Mouse (Mus musculus) bone marrow macrophage, adult 2 months (primary cell): Measurements from ENCODE around the gene Nrxn1.

Experiments
- CTCF ChIP-seq: IDR thresholded peaks from 2 replicates; pipeline ENCODE4 v1.5.1; 2012; ENCODE audit warnings: low read depth, mild to moderate bottlenecking, low read length, moderate library complexity
- POLR2A ChIP-seq: IDR thresholded peaks from 2 replicates; pipeline ENCODE4 v1.6.1; 2012; ENCODE audit warnings: mild to moderate bottlenecking, low read depth, low read length, borderline replicate concordance

- no peak for TF ChIP-seq POLR2A
- no peak for TF ChIP-seq CTCF
These were observed 180.1 kb downstream of the Nrxn1 start for GRCm38 (mm10) chr17:90912746-90913145.
